Mouse (Mus musculus): ENCODE results near the gene Vmn1r23. TPM values are rescaled to one million over a fixed set of nuclear protein-coding genes. Genes with fewer than 3 reads are reported as not detected.
"Not testable (repeated sequence)": the region's sequence is repeated elsewhere in the genome, so short reads cannot be mapped to it uniquely, and the experiment has no call there.

The Vmn1r23 gene
- total RNA-seq (2021), result not detected in 2 replicates
- long read RNA-seq, result 0 reads

DNA sequence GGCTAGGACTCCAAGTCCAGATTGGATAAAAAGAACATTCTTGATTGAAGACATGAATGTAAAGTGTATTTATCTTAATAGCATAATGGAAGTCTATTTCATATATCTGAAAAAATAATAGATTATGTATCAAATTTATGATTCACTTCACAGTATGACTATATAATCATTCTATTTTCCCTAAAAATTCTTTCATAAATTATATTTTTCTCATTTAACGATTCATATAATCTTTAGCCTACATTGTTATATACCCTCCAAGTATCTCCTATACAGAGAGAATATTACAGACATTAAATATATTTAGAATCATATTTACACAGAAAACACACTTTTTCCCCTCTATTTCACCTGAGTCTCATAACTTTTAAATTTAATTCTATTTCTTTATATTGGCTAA, at the start of gene Vmn1r23:
Vmn1r23 (minus strand) TSS at position 101 of the 400 bp plus-strand sequence.
- DNase-seq, result no peak

DNA sequence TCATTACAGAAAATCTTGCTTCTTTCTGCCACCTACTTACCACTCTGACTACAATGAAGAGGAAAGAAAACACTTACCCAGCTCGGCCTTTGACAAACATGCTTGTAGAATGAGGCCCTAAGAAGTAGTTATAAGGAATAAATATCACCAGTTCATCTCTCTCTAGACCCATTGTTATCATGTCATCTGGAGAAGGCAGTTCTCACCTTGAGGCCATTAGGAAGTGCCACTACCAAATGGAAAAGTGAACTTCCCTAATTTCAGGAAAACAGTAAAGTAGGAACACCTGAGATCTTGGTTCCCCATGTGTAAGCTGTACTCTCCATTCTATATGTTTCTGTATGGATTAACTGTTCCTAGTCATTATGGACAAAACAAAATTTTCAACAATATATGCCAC, 34.8 kb upstream of the Vmn1r23 start, which contains the start of gene Vmn1r24:
Vmn1r24 (minus strand) TSS at position 101 of the 400 bp plus-strand sequence.
- DNase-seq, result not testable (repeated sequence)

GRCm38 (mm10) chr6:57907928-57908327, 18.7 kb downstream of the Vmn1r23 start, which contains the start of gene Vmn1r22:
Gene Vmn1r22 (minus strand): TSS chr6:57908028.
- no peak for DNase-seq

Other genes starting within 250 kb of the Vmn1r23 start
- gene Pyurf, start 234.8 kb downstream of the Vmn1r23 start, total RNA-seq (2021), result 15.5 and 16.2 TPM in 2 replicates
- gene Lancl2, start 224.3 kb downstream of the Vmn1r23 start, total RNA-seq (2021), result 13.7 and 19.8 TPM in 2 replicates
- gene Vopp1, start 101.7 kb downstream of the Vmn1r23 start, total RNA-seq (2021), result 14.8 and 16.2 TPM in 2 replicates
- not detected in 2 replicates for gene Vmn1r21, start 76.5 kb downstream of the Vmn1r23 start, total RNA-seq (2021)
- not detected in 2 replicates for gene Vmn1r22, start 18.8 kb downstream of the Vmn1r23 start, total RNA-seq (2021)
- not detected in 2 replicates for gene Vmn1r24, start 34.7 kb upstream of the Vmn1r23 start, total RNA-seq (2021)
- not detected in 2 replicates for gene Vmn1r25, start 54.0 kb upstream of the Vmn1r23 start, total RNA-seq (2021)
- not detected in 2 replicates for gene Vmn1r26, start 88.3 kb upstream of the Vmn1r23 start, total RNA-seq (2021)

Data from adrenal gland, postnatal 25 days (tissue).